In genomic region chr10:128938457-128938856, GRCm38 (mm10) we compare ENCODE assay signal across 9 mouse cellular contexts. TPM values are rescaled to one million over a fixed set of nuclear protein-coding genes. Genes with fewer than 3 reads are reported as not detected.
DNase-seq lines count a peak whose midpoint lies in the region.
"Had no signal": no experiment of that assay in that cellular context is flagged by ENCODE, and none has a peak within 500 bp of the region (broad histone marks: within the 10 kb centered on the region; RNA-seq: fewer than 3 reads in every experiment).

No protein-coding gene starts in this region.

- peak; percentile 99 for DNase-seq in left cerebral cortex, postnatal 4 days
- DNase-seq in left cerebral cortex, postnatal 14 days (ENCODE audit: low spot score in 2 of 2), result no peak
- DNase-seq in cerebellum, adult 11-12 months, result peak; percentile 97
- DNase-seq in heart, adult 9 months (ENCODE audit: low spot score in 2 of 2), result peak; percentile 79 to 85
- DNase-seq in lung, postnatal 25 days (ENCODE audit: low spot score), result peak; percentile 82
- no peak for DNase-seq in right cerebral cortex, postnatal 36 days (ENCODE audit: low spot score in 2 of 2)
- no peak for DNase-seq in layer of hippocampus, postnatal 25 days (ENCODE audit: extremely low spot score in 1 of 2, low spot score in 1 of 2)
- DNase-seq in natural killer cell, adult 2 months (ENCODE audit: low spot score in 2 of 2), result no peak

- intact Hi-C loops in left cerebral cortex, postnatal 4 days (cut with DNase I), result no loop called here
- intact Hi-C loops in left cerebral cortex, postnatal 14 days (cut with DNase I), result no loop called here

RNA-seq across cellular contexts. Expression of gene Itga7, which starts 4.8 kb away (rescaled TPM):
- total RNA-seq in left cerebral cortex, postnatal 4 days (2021), result 1 to 10 TPM; 8.9 to 9.1 TPM
- 10 to 100 TPM; 15.6 to 17.6 TPM for total RNA-seq in left cerebral cortex, postnatal 14 days (2021)
- 10 to 100 TPM; 25.6 to 30.7 TPM for total RNA-seq in layer of hippocampus, postnatal 25 days (2021)

RNA-seq across cellular contexts. Expression of gene Bloc1s1, which starts 14.6 kb away (rescaled TPM):
- 10 to 100 TPM; 90.7 to 91.9 TPM for total RNA-seq in left cerebral cortex, postnatal 4 days (2021)
- total RNA-seq in left cerebral cortex, postnatal 14 days (2021), result 10 to 100 TPM; 71.5 to 78.7 TPM
- total RNA-seq in layer of hippocampus, postnatal 25 days (2021), result 100 to 1,000 TPM in 1 of 2 experiments, 10 to 100 TPM in 1; 86.8 to 102 TPM

RNA-seq across cellular contexts. Expression of gene Rdh5, which starts 15.8 kb away (rescaled TPM):
- total RNA-seq in left cerebral cortex, postnatal 4 days (2021), result 1 to 10 TPM; 5.4 to 6.1 TPM
- total RNA-seq in left cerebral cortex, postnatal 14 days (2021), result 1 to 10 TPM; 4.8 to 5.1 TPM
- total RNA-seq in layer of hippocampus, postnatal 25 days (2021), result 1 to 10 TPM; 5.8 to 6.6 TPM

RNA-seq across cellular contexts. Expression of gene Mettl7b, which starts 22.3 kb away (rescaled TPM):
- total RNA-seq in left cerebral cortex, postnatal 4 days (2021), result not detected
- not detected for total RNA-seq in left cerebral cortex, postnatal 14 days (2021)
- total RNA-seq in layer of hippocampus, postnatal 25 days (2021), result not detected
- total RNA-seq: neutrophil, adult 5-6 weeks had no signal

RNA-seq across cellular contexts. Expression of gene Cd63, which starts 37.7 kb away (rescaled TPM):
- total RNA-seq in left cerebral cortex, postnatal 4 days (2021), result 10 to 100 TPM; 52.7 to 64.3 TPM
- 10 to 100 TPM; 55.4 to 61.0 TPM for total RNA-seq in left cerebral cortex, postnatal 14 days (2021)
- 10 to 100 TPM; 76.6 to 84.7 TPM for total RNA-seq in layer of hippocampus, postnatal 25 days (2021)

Comparison
In these comparisons a context has a peak if more than half of its experiments do, and no peak if none do; other contexts are left out.
1. DNase-seq: peak in left cerebral cortex, postnatal 4 days (single experiment), cerebellum, adult 11-12 months (single experiment), heart, adult 9 months (2 of 2) and lung, postnatal 25 days (single experiment); none in left cerebral cortex, postnatal 14 days (0 of 2), right cerebral cortex, postnatal 36 days (0 of 2), layer of hippocampus, postnatal 25 days (0 of 2) and natural killer cell, adult 2 months (0 of 2).